Comparison of ENCODE assay signal across 20 mouse cellular contexts in the genomic region with DNA sequence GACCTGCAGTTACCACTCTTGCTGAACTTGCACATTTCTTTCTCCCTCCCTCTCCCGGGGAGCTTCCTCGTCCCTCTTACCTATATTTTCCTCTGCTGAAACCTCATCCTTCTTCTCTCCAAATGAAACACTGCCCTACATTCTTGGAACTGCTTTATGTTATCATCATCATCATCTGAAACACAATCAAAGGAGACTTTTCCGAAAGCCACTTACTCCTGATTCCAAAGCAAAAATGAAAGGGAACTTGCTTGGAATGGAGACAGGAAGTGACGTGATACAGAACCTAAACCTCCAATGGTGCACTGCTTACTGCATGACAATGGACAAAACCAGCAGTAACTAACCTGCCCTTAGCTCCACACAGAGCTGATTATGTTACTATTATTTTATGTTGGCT.
"Had no signal": no experiment of that assay in that cellular context is flagged by ENCODE, and none has a peak within 500 bp of the region (broad histone marks: within the 10 kb centered on the region; RNA-seq: fewer than 3 reads in every experiment).

No protein-coding gene starts in this region.

- H3K27ac ChIP-seq: limb, embryonic 10.5 days; limb, embryonic 13.5 days; liver, embryonic 14.5 days; macrophage; midbrain, embryonic 12.5 days; midbrain, embryonic 15.5 days; neural tube, embryonic 13.5 days; stomach, postnatal 0 days had no signal

- DNase-seq: kidney, adult 11 months; kidney, adult 8-10 months; kidney, postnatal 14 days; kidney, postnatal 4 days; liver; liver, postnatal 0 days; lung, embryonic 14.5 days; right cerebral cortex, postnatal 14 days; right cerebral cortex, postnatal 4 days; thymus, adult 2 months; thymus, postnatal 25 days had no signal

- H3K4me3 ChIP-seq: limb, embryonic 10.5 days; limb, embryonic 13.5 days; midbrain, embryonic 12.5 days; midbrain, embryonic 15.5 days; neural tube, embryonic 13.5 days had no signal

- ATAC-seq: liver, postnatal 0 days; lung, postnatal 0 days; midbrain, embryonic 15.5 days had no signal
